Mouse (Mus musculus) midbrain, postnatal 0 days (tissue): ENCODE measurements around the gene Birc6. TPM values are rescaled to one million over a fixed set of nuclear protein-coding genes. Genes with fewer than 3 reads are reported as not detected.

Experiments
- ATAC-seq: fragments of 200-750 bp; cut with Nextera tagmentation; 2 replicates; pipeline ENCODE4 v1.8.0; 2017; ENCODE audit warnings: moderate number of reproducible peaks, mild to moderate bottlenecking, moderate TSS enrichment, moderate library complexity; ENCODE audit not compliant: low FRiP score
- DNase-seq: peaks from one replicate; pipeline ENCODE4 v3.0.0-alpha.2; 2015; ENCODE audit warnings: low spot score
- H3K27ac ChIP-seq: fragments of 300-500 bp; sonication (generic); 2 replicates; pipeline ENCODE4 v1.5.1; 2014; ENCODE audit warnings: low read depth, mild to moderate bottlenecking, low read length, mixed read lengths
- H3K27me3 ChIP-seq: fragments of 300-500 bp; sonication (generic); 2 replicates; pipeline ENCODE4 v1.6.1; 2014; ENCODE audit warnings: low read length, control low read depth, mixed read lengths; ENCODE audit not compliant: insufficient read depth
- H3K36me3 ChIP-seq: fragments of 300-500 bp; sonication (generic); 2 replicates; pipeline ENCODE4 v1.6.1; 2014; ENCODE audit warnings: low read length, control low read depth, mixed read lengths; ENCODE audit not compliant: insufficient read depth
- H3K4me1 ChIP-seq: fragments of 300-500 bp; sonication (generic); 2 replicates; pipeline ENCODE4 v1.6.1; 2014; ENCODE audit warnings: mild to moderate bottlenecking, control low read depth, antibody characterized with exemption, low read length, mixed read lengths; ENCODE audit not compliant: insufficient read depth
- H3K4me2 ChIP-seq: fragments of 300-500 bp; sonication (generic); 2 replicates; pipeline ENCODE4 v1.6.1; 2014; ENCODE audit warnings: low read depth, mild to moderate bottlenecking, low read length, mixed read lengths; ENCODE audit not compliant: poor library complexity, severe bottlenecking
- H3K4me3 ChIP-seq: fragments of 300-500 bp; sonication (generic); 2 replicates; pipeline ENCODE4 v1.5.1; 2014; ENCODE audit warnings: low read depth, mild to moderate bottlenecking, low read length, moderate library complexity
- H3K9ac ChIP-seq: fragments of 300-500 bp; sonication (generic); replicated peaks from 2 replicates; pipeline ENCODE4 v1.6.1; 2014; ENCODE audit warnings: mild to moderate bottlenecking, low read length, moderate library complexity, mixed read lengths; ENCODE audit not compliant: poor library complexity, severe bottlenecking
- H3K9me3 ChIP-seq: fragments of 300-500 bp; sonication (generic); 2 replicates; pipeline ENCODE4 v1.6.1; 2016; ENCODE audit warnings: low read length, control low read depth
- CTCF ChIP-seq: IDR thresholded peaks from 2 replicates; pipeline ENCODE4 v1.5.1; 2016; ENCODE audit warnings: antibody characterized with exemption, mild to moderate bottlenecking
- WGBS: fragments of 180-500 bp; shearing (Covaris S2); extraction: QIAGEN DNeasy Blood & Tissue Kit; methylation state at CpG from one replicate; pipeline ENCODE4 v1.1.7; 2014; 5-methylcytosine and 5-hydroxymethylcytosine counted together
- polyA plus RNA-seq: library from polyadenylated mRNA; unstranded; fragments of >200 nt; fragmentation: Nextera tagmentation; extraction: Ambion mirVana; gene quantifications from 2 replicates; pipeline ENCODE4 v1.2.1, GENCODE M21; 2015
- total RNA-seq: library from RNA; depleted of rRNA; stranded (reverse); fragments of >200 nt; gene quantifications from 2 replicates; pipeline ENCODE4 v1.2.3, GENCODE M21; 2014

The Birc6 gene
- total and polyA plus RNA-seq, 2 experiments from 2014 or later: 120 to 136 TPM

GRCm38 (mm10) chr17:74670031-74670430 is 141.9 kb downstream of the Birc6 start:
- no peak overlapping the region for H3K9ac ChIP-seq
- no peak for TF ChIP-seq CTCF
- ATAC-seq: no peak
- no peak for DNase-seq
- H3K4me2 ChIP-seq: no peak overlapping the region
- 96% methylated on average over 13 of the region's 13 CpGs for WGBS
- H3K4me3 ChIP-seq: no peak overlapping the region
- H3K9me3 ChIP-seq: no peaks in the 10 kb centered on the region
- no peaks in the 10 kb centered on the region for H3K27me3 ChIP-seq
- no peak overlapping the region for H3K27ac ChIP-seq
- peaks cover 16% of the 10 kb centered on the region for H3K36me3 ChIP-seq
- no peaks in the 10 kb centered on the region for H3K4me1 ChIP-seq

DNA sequence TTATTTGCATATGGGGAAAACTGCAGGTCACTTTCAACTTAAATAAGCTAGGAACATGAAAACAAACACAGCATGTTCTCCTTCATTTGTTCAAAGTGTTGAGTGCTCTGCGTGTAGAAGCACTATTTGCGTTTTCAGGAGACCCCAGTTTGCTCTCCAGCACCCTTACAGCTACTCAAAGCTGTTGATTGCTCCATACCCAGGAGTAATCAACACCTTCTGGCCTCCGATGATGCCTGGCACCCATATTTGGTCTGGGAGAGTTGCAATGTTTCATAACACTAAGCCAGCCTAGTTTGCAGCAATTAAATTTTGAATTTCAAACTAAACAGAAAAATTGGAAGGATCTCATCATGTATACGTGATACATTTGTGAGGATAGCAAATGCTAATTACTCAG is 144.4 kb downstream of the Birc6 start:
- ATAC-seq (no peak), DNase-seq (no peak)
- Histone ChIP-seq H3K36me3 (peaks cover 27% of the 10 kb centered on the region), H3K9me3 (no peaks in the 10 kb centered on the region), H3K9ac (no peak overlapping the region), H3K4me1 (no peaks in the 10 kb centered on the region), H3K4me2 (no peak overlapping the region), H3K27ac (no peak overlapping the region), H3K27me3 (no peaks in the 10 kb centered on the region), H3K4me3 (no peak overlapping the region)
- TF ChIP-seq CTCF: no peak
- WGBS: 84% methylated on average over 4 of the region's 4 CpGs

- Histone ChIP-seq H3K4me1 (no peaks in the 10 kb centered on the region), H3K4me2 (no peak overlapping the region), H3K9me3 (no peaks in the 10 kb centered on the region), H3K27ac (no peak overlapping the region), H3K9ac (no peak overlapping the region), H3K4me3 (no peak overlapping the region), H3K36me3 (peaks cover 28% of the 10 kb centered on the region), H3K27me3 (no peaks in the 10 kb centered on the region)
- ATAC-seq (no peak), DNase-seq (peak; percentile 74)
- peak; percentile 87 for TF ChIP-seq CTCF
Measured at GRCm38 (mm10) chr17:74673251-74673650, 145.2 kb downstream of the Birc6 start.

DNA sequence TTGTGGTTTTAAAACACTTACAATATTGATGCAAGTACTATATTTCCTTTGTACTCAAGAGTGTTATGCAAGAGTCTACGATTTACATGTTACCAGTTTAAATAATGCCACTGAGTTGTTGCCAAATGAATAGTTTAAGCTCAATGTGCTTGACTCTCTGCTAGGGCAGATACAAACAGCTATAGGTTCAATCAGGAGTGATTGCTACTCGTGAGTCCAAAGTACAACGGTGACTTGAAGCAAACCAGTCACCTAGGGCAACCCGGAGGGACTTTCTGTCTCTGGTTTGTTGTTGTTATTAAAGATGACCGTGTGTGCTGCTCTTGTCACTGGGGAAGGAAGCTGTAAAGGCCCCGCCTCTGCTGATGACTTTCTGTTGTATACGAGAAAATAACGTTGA is 150.0 kb downstream of the Birc6 start:
- Histone ChIP-seq H3K4me1 (no peaks in the 10 kb centered on the region), H3K4me3 (no peak overlapping the region), H3K9me3 (no peaks in the 10 kb centered on the region), H3K36me3 (peaks cover 14% of the 10 kb centered on the region; the same call in 1 of the 2 replicates), H3K9ac (no peak overlapping the region), H3K27ac (no peak overlapping the region), H3K4me2 (no peak overlapping the region), H3K27me3 (no peaks in the 10 kb centered on the region)
- DNase-seq (no peak), ATAC-seq (no peak)
- no peak for TF ChIP-seq CTCF
- WGBS: 94% methylated on average over 8 of the region's 8 CpGs

DNA sequence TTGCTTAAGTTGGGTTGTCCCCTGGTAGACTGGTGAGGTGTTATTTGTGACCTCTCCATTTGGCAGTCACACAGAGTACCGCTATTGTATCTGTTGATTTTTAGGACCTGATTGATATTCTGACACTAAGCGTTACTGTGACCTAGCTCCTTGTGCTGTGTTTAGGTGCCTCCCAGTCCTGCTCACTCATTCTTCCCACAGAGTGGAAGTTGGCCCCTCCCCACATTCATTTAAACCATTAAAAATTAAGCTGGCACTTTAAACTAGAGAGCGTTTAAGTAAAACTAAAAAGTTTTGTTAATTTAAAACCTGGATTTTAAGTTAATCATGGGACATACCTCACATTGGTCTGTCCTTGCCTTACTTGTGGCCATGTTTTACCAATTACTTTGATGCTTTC is 156.8 kb downstream of the Birc6 start:
- H3K36me3 ChIP-seq: no peaks in the 10 kb centered on the region; the same call in 1 of the 2 replicates
- no peak overlapping the region for H3K4me3 ChIP-seq
- H3K27me3 ChIP-seq: no peaks in the 10 kb centered on the region
- H3K4me2 ChIP-seq: no peak overlapping the region
- TF ChIP-seq CTCF: no peak
- DNase-seq (no peak), ATAC-seq (no peak)
- WGBS: 84% methylated on average over 3 of the region's 3 CpGs
- H3K9me3 ChIP-seq: no peaks in the 10 kb centered on the region
- H3K4me1 ChIP-seq: no peaks in the 10 kb centered on the region
- no peak overlapping the region for H3K9ac ChIP-seq
- H3K27ac ChIP-seq: no peak overlapping the region

DNA sequence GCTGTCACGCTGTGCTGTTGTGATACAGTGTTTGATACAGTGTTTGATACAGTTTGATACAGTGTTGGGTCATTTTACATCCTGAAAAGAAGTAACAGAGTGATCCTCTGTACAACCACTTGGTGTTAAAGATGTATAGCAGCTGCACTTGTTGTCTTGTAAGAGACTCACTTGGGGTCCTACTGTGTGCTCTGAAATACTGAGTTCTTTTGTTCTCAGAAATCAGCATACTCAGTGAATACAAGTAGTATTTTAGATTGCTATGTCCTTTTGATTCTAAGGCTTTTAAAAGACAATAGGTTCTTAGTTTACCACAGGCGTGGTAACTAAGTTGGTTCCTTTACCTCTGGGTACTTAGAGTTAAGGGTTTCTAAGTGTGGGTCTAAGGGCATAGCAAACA is 160.5 kb downstream of the Birc6 start:
- H3K9ac ChIP-seq: no peak overlapping the region
- no peak for TF ChIP-seq CTCF
- H3K36me3 ChIP-seq: peaks cover 24% of the 10 kb centered on the region
- H3K27ac ChIP-seq: no peak overlapping the region
- no peaks in the 10 kb centered on the region for H3K4me1 ChIP-seq
- no peak overlapping the region for H3K4me2 ChIP-seq
- H3K4me3 ChIP-seq: no peak overlapping the region
- 96% methylated on average over 2 of the region's 2 CpGs for WGBS
- no peak for DNase-seq
- no peak for ATAC-seq
- H3K27me3 ChIP-seq: no peaks in the 10 kb centered on the region
- H3K9me3 ChIP-seq: no peaks in the 10 kb centered on the region
